Mouse (Mus musculus) bone marrow, adult 2 months (tissue): ENCODE data around the gene Nceh1.

Source experiments
- CTCF ChIP-seq: fragments of 200-500 bp; IDR thresholded peaks from 2 replicates; pipeline ENCODE4 v1.5.1; 2011; ENCODE audit warnings: low read length, control low read depth; ENCODE audit not compliant: control insufficient read depth, insufficient read depth
- POLR2A ChIP-seq: fragments of 200-500 bp; IDR thresholded peaks from 2 replicates; pipeline ENCODE4 v1.6.1; 2011; ENCODE audit warnings: low read depth, mild to moderate bottlenecking, control low read depth, low read length, borderline replicate concordance; ENCODE audit not compliant: control insufficient read depth

- TF ChIP-seq CTCF: no peak
- no peak for TF ChIP-seq POLR2A
These were observed 16.4 kb downstream of the Nceh1 start for GRCm38 (mm10) chr3:27199120-27199519.
